Mouse (Mus musculus): ENCODE data around the gene Adh6b. TPM values are rescaled to one million over a fixed set of nuclear protein-coding genes. Genes with fewer than 3 reads are reported as not detected.

Gene Adh6b
- polyA plus RNA-seq, 1 experiment from 2014 or later: 0.41 TPM

- 89% methylated on average over 2 of the region's 2 CpGs for WGBS
- no peak overlapping the region for H3K4me3 ChIP-seq (ENCODE audit: low read depth, low read length)
- H3K27ac ChIP-seq (ENCODE audit: low read depth, low read length): no peak overlapping the region
- no peaks in the 10 kb centered on the region for H3K9me3 ChIP-seq (ENCODE audit: control insufficient read depth, low read length)
- no peaks in the 10 kb centered on the region for H3K27me3 ChIP-seq (ENCODE audit: control insufficient read depth, insufficient read depth, low read length)
- H3K9ac ChIP-seq (ENCODE audit: low read length): no peak overlapping the region
- ATAC-seq (ENCODE audit: low FRiP score) (no peak), DNase-seq (ENCODE audit: low spot score, missing footprints) (no peak)
- H3K4me1 ChIP-seq (ENCODE audit: control insufficient read depth, insufficient read depth, low read length): no peaks in the 10 kb centered on the region
- H3K4me2 ChIP-seq: no peak overlapping the region
- H3K36me3 ChIP-seq (ENCODE audit: control insufficient read depth, insufficient read depth, low read length): no peaks in the 10 kb centered on the region
Observed at GRCm38 (mm10) chr3:138375148-138375547, 33.6 kb downstream of the Adh6b start.

- WGBS: 36% methylated on average over 3 of the region's 3 CpGs
Observed at GRCm38 (mm10) chr3:138381133-138381532, 39.6 kb downstream of the Adh6b start.

GRCm38 (mm10) chr3:138387155-138387554, 45.6 kb downstream of the Adh6b start:
- no peaks in the 10 kb centered on the region for H3K27me3 ChIP-seq (ENCODE audit: control insufficient read depth, insufficient read depth, low read length)
- H3K36me3 ChIP-seq (ENCODE audit: control insufficient read depth, insufficient read depth, low read length): no peaks in the 10 kb centered on the region
- 88% methylated on average over 6 of the region's 6 CpGs for WGBS
- ATAC-seq (ENCODE audit: low FRiP score) (no peak), DNase-seq (ENCODE audit: low spot score, missing footprints) (no peak)
- no peaks in the 10 kb centered on the region for H3K4me1 ChIP-seq (ENCODE audit: control insufficient read depth, insufficient read depth, low read length)
- H3K27ac ChIP-seq (ENCODE audit: low read depth, low read length): no peak overlapping the region
- H3K4me2 ChIP-seq: no peak overlapping the region
- H3K9ac ChIP-seq (ENCODE audit: low read length): no peak overlapping the region
- no peaks in the 10 kb centered on the region for H3K9me3 ChIP-seq (ENCODE audit: control insufficient read depth, low read length)
- H3K4me3 ChIP-seq (ENCODE audit: low read depth, low read length): no peak overlapping the region

More at GRCm38 (mm10) chr3:138381133-138381532, 39.6 kb downstream of the Adh6b start:
- Histone ChIP-seq H3K9me3 (ENCODE audit: control insufficient read depth, low read length) (no peaks in the 10 kb centered on the region), H3K9ac (ENCODE audit: low read length) (no peak overlapping the region), H3K4me2 (no peak overlapping the region), H3K27ac (ENCODE audit: low read depth, low read length) (no peak overlapping the region), H3K4me3 (ENCODE audit: low read depth, low read length) (no peak overlapping the region), H3K27me3 (ENCODE audit: control insufficient read depth, insufficient read depth, low read length) (no peaks in the 10 kb centered on the region), H3K4me1 (ENCODE audit: control insufficient read depth, insufficient read depth, low read length) (no peaks in the 10 kb centered on the region), H3K36me3 (ENCODE audit: control insufficient read depth, insufficient read depth, low read length) (no peaks in the 10 kb centered on the region)
- ATAC-seq (ENCODE audit: low FRiP score): peak; percentile 65; the same call in 1 of the 2 replicates
- DNase-seq (ENCODE audit: low spot score, missing footprints): peak; percentile 84

- peak; percentile 83 for DNase-seq (ENCODE audit: low spot score, missing footprints)
- Histone ChIP-seq H3K9ac (ENCODE audit: low read length) (no peak overlapping the region), H3K27ac (ENCODE audit: low read depth, low read length) (no peak overlapping the region), H3K4me3 (ENCODE audit: low read depth, low read length) (no peak overlapping the region), H3K4me2 (no peak overlapping the region), H3K9me3 (ENCODE audit: control insufficient read depth, low read length) (no peaks in the 10 kb centered on the region), H3K4me1 (ENCODE audit: control insufficient read depth, insufficient read depth, low read length) (no peaks in the 10 kb centered on the region), H3K36me3 (ENCODE audit: control insufficient read depth, insufficient read depth, low read length) (no peaks in the 10 kb centered on the region), H3K27me3 (ENCODE audit: control insufficient read depth, insufficient read depth, low read length) (no peaks in the 10 kb centered on the region)
- WGBS: 73% methylated on average over 3 of the region's 3 CpGs
- ATAC-seq (ENCODE audit: low FRiP score): no peak
Observed at GRCm38 (mm10) chr3:138404872-138405271, 63.3 kb downstream of the Adh6b start.

GRCm38 (mm10) chr3:138405341-138405740, 63.8 kb downstream of the Adh6b start:
- Histone ChIP-seq H3K27me3 (ENCODE audit: control insufficient read depth, insufficient read depth, low read length) (no peaks in the 10 kb centered on the region), H3K4me3 (ENCODE audit: low read depth, low read length) (no peak overlapping the region), H3K4me2 (no peak overlapping the region), H3K9ac (ENCODE audit: low read length) (no peak overlapping the region), H3K36me3 (ENCODE audit: control insufficient read depth, insufficient read depth, low read length) (no peaks in the 10 kb centered on the region), H3K4me1 (ENCODE audit: control insufficient read depth, insufficient read depth, low read length) (no peaks in the 10 kb centered on the region), H3K27ac (ENCODE audit: low read depth, low read length) (no peak overlapping the region), H3K9me3 (ENCODE audit: control insufficient read depth, low read length) (no peaks in the 10 kb centered on the region)
- DNase-seq (ENCODE audit: low spot score, missing footprints) (peak; percentile 89), ATAC-seq (ENCODE audit: low FRiP score) (no peak)
- WGBS: 49% methylated on average over 3 of the region's 3 CpGs

- Histone ChIP-seq H3K4me1 (ENCODE audit: control insufficient read depth, insufficient read depth, low read length) (no peaks in the 10 kb centered on the region), H3K9ac (ENCODE audit: low read length) (no peak overlapping the region), H3K36me3 (ENCODE audit: control insufficient read depth, insufficient read depth, low read length) (no peaks in the 10 kb centered on the region), H3K4me2 (no peak overlapping the region), H3K9me3 (ENCODE audit: control insufficient read depth, low read length) (no peaks in the 10 kb centered on the region), H3K27ac (ENCODE audit: low read depth, low read length) (no peak overlapping the region), H3K27me3 (ENCODE audit: control insufficient read depth, insufficient read depth, low read length) (no peaks in the 10 kb centered on the region), H3K4me3 (ENCODE audit: low read depth, low read length) (no peak overlapping the region)
- DNase-seq (ENCODE audit: low spot score, missing footprints) (no peak), ATAC-seq (ENCODE audit: low FRiP score) (no peak)
- WGBS: 88% methylated on average over 7 of the region's 7 CpGs
Observed at GRCm38 (mm10) chr3:138405840-138406239, 64.3 kb downstream of the Adh6b start.

- no peak overlapping the region for H3K4me3 ChIP-seq (ENCODE audit: low read depth, low read length)
- H3K4me1 ChIP-seq (ENCODE audit: control insufficient read depth, insufficient read depth, low read length): no peaks in the 10 kb centered on the region
- no peaks in the 10 kb centered on the region for H3K9me3 ChIP-seq (ENCODE audit: control insufficient read depth, low read length)
- no peak for ATAC-seq (ENCODE audit: low FRiP score)
- H3K36me3 ChIP-seq (ENCODE audit: control insufficient read depth, insufficient read depth, low read length): no peaks in the 10 kb centered on the region
- no peak overlapping the region for H3K27ac ChIP-seq (ENCODE audit: low read depth, low read length)
- no peak overlapping the region for H3K4me2 ChIP-seq
- no peaks in the 10 kb centered on the region for H3K27me3 ChIP-seq (ENCODE audit: control insufficient read depth, insufficient read depth, low read length)
- H3K9ac ChIP-seq (ENCODE audit: low read length): no peak overlapping the region
- WGBS: 91% methylated on average over 1 of the region's 1 CpGs
- no peak for DNase-seq (ENCODE audit: low spot score, missing footprints)
Observed at GRCm38 (mm10) chr3:138407920-138408319, 66.3 kb downstream of the Adh6b start.

Other genes starting within 250 kb of the Adh6b start
- 14.9 and 19.5 TPM in 2 replicates for gene Trmt10a, start 198.3 kb upstream of the Adh6b start, polyA plus RNA-seq (2014; fragmentation: Nextera tagmentation; extraction: Ambion mirVana)
- gene Mttp, start 196.8 kb upstream of the Adh6b start, polyA plus RNA-seq (2014; fragmentation: Nextera tagmentation; extraction: Ambion mirVana): 10.0 and 10.7 TPM in 2 replicates
- not detected in 2 replicates for gene 4930579F01Rik, start 147.9 kb upstream of the Adh6b start, polyA plus RNA-seq (2014; fragmentation: Nextera tagmentation; extraction: Ambion mirVana)
- gene Adh7, start 124.0 kb upstream of the Adh6b start, polyA plus RNA-seq (2014; fragmentation: Nextera tagmentation; extraction: Ambion mirVana): 0.11 and 0.16 TPM in 2 replicates
- 0.23 and 0.48 TPM in 2 replicates for gene Adh1, start 80.8 kb upstream of the Adh6b start, polyA plus RNA-seq (2014; fragmentation: Nextera tagmentation; extraction: Ambion mirVana)
- not detected in 2 replicates for gene Adh6a, start 28.5 kb upstream of the Adh6b start, polyA plus RNA-seq (2014; fragmentation: Nextera tagmentation; extraction: Ambion mirVana)
- gene Adh4, start 73.7 kb downstream of the Adh6b start, polyA plus RNA-seq (2014; fragmentation: Nextera tagmentation; extraction: Ambion mirVana): not detected in 2 replicates
- 279 and 283 TPM in 2 replicates for gene Adh5, start 101.3 kb downstream of the Adh6b start, polyA plus RNA-seq (2014; fragmentation: Nextera tagmentation; extraction: Ambion mirVana)
- gene Metap1, start 147.7 kb downstream of the Adh6b start, polyA plus RNA-seq (2014; fragmentation: Nextera tagmentation; extraction: Ambion mirVana): 49.2 and 53.7 TPM in 2 replicates
- 493 and 516 TPM in 2 replicates for gene Eif4e, start 184.4 kb downstream of the Adh6b start, polyA plus RNA-seq (2014; fragmentation: Nextera tagmentation; extraction: Ambion mirVana)